Mouse (Mus musculus) hindbrain, postnatal 0 days (tissue): ENCODE measurements at regions not wholly inside any gene's neighbourhood (a gene's known extent, or its start where the extent isn't known, plus 50 kb on each side); places are given as distances from the start of the nearest gene placed in this dataset.

Source experiments
- ATAC-seq: fragments of 200-750 bp; cut with Nextera tagmentation; 2 replicates; pipeline ENCODE4 v1.8.0; 2017; ENCODE audit warnings: mild to moderate bottlenecking, moderate TSS enrichment, moderate library complexity
- DNase-seq: peaks from one replicate; pipeline ENCODE4 v3.0.0-alpha.2; 2015; ENCODE audit warnings: low spot score
- H3K27ac ChIP-seq: fragments of 300-500 bp; sonication (generic); 2 replicates; pipeline ENCODE4 v1.5.1; 2014; ENCODE audit warnings: mild to moderate bottlenecking
- H3K27me3 ChIP-seq: fragments of 300-500 bp; sonication (generic); 2 replicates; pipeline ENCODE4 v1.6.1; 2014; ENCODE audit warnings: low read length, mixed read lengths; ENCODE audit not compliant: insufficient read depth
- H3K36me3 ChIP-seq: fragments of 300-500 bp; sonication (generic); 2 replicates; pipeline ENCODE4 v1.6.1; 2014; ENCODE audit warnings: low read length, mixed read lengths; ENCODE audit not compliant: insufficient read depth
- H3K4me1 ChIP-seq: fragments of 300-500 bp; sonication (generic); 2 replicates; pipeline ENCODE4 v1.6.1; 2014; ENCODE audit warnings: antibody characterized with exemption, low read length, mixed read lengths; ENCODE audit not compliant: insufficient read depth
- H3K4me2 ChIP-seq: fragments of 300-500 bp; sonication (generic); 2 replicates; pipeline ENCODE4 v1.6.1; 2014; ENCODE audit warnings: low read depth, mild to moderate bottlenecking, low read length, moderate library complexity, mixed read lengths
- H3K4me3 ChIP-seq: fragments of 300-500 bp; sonication (generic); 2 replicates; pipeline ENCODE4 v1.5.1; 2014; ENCODE audit warnings: low read length
- H3K9ac ChIP-seq: fragments of 300-500 bp; sonication (generic); replicated peaks from 2 replicates; pipeline ENCODE4 v1.6.1; 2014; ENCODE audit warnings: mild to moderate bottlenecking, low read length, moderate library complexity, mixed read lengths
- H3K9me3 ChIP-seq: fragments of 300-500 bp; sonication (generic); 2 replicates; pipeline ENCODE4 v1.6.1; 2016; ENCODE audit warnings: low read length, mixed read lengths
- CTCF ChIP-seq: IDR thresholded peaks from 2 replicates; pipeline ENCODE4 v1.5.1; 2016; ENCODE audit warnings: antibody characterized with exemption, control low read depth, low read depth
- WGBS: fragments of 180-500 bp; shearing (Covaris S2); extraction: QIAGEN DNeasy Blood & Tissue Kit; methylation state at CpG from one replicate; pipeline ENCODE4 v1.1.7; 2014; 5-methylcytosine and 5-hydroxymethylcytosine counted together

- DNase-seq, result peak; percentile 5
Measured at GRCm38 (mm10) chr16:60941767-60942166, 336.4 kb upstream of the Epha6 start.

More at GRCm38 (mm10) chr16:60941767-60942166, 336.4 kb upstream of the Epha6 start:
- Histone ChIP-seq H3K36me3 (no peaks in the 10 kb centered on the region), H3K27ac (no peak overlapping the region), H3K4me2 (no peak overlapping the region), H3K4me1 (no peaks in the 10 kb centered on the region), H3K4me3 (no peak overlapping the region), H3K9me3 (no peaks in the 10 kb centered on the region), H3K9ac (no peak overlapping the region), H3K27me3 (no peaks in the 10 kb centered on the region)
- 74% methylated on average over 5 of the region's 5 CpGs for WGBS
- no peak for ATAC-seq
- peak; percentile 22; the same call in 1 of the 2 replicates for TF ChIP-seq CTCF
